Mouse (Mus musculus) myocyte (in vitro differentiated cells): ENCODE results near the gene Haghl.

Source experiments
- MYOG ChIP-seq, 3 experiments: IDR thresholded peaks; one replicate each; pipeline ENCODE4 v1.6.1; 2011; ENCODE audit warnings: control low read depth in 2 of 3, low read depth in 2 of 3, mild to moderate bottlenecking in 2 of 3; ENCODE audit not compliant: insufficient read length in 2 of 3, control insufficient read depth in 1 of 3, insufficient read depth in 1 of 3
- POLR2AphosphoS2 ChIP-seq: IDR thresholded peaks from one replicate; pipeline ENCODE4 v1.6.1; 2011; ENCODE audit warnings: low read depth, control low read depth; ENCODE audit not compliant: insufficient read length
- USF1 ChIP-seq: IDR thresholded peaks from one replicate; pipeline ENCODE4 v1.6.1; 2011; ENCODE audit warnings: low read depth, mild to moderate bottlenecking, control low read depth, moderate library complexity

DNA sequence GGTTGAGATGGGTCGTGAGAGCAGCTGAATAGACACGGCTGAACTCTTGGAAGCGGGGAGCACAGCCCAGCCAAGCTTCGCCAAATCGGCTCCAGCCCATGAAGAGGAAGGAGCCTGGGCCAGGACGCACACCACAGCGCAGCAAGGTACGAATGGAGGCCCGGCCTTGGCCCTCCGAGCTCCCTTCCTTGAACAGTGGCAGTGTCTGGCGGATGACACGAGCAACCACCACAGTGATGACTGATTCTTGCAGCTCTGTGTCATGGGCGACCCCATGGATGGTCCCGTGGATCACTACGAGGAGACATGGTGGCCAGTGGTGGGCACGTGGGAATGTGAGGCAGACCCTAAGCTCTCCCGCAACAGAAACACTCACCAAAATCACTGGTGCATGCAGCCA is 9.5 kb upstream of the Haghl start:
- TF ChIP-seq POLR2AphosphoS2: no peak
- TF ChIP-seq MYOG (IDR thresholded peaks at IDR 0.05; ENCODE audit: control insufficient read depth in 1 of 3, insufficient read depth in 1 of 3, insufficient read length in 2 of 3, low read depth in 2 of 3): no peak
- TF ChIP-seq USF1: no peak
